Mouse (Mus musculus) left cerebral cortex, adult 18-20 months (tissue): ENCODE results near the gene Hist1h2be. TPM values are rescaled to one million over a fixed set of nuclear protein-coding genes. Genes with fewer than 3 reads are reported as not detected.

Experiments
- DNase-seq, 2 experiments: peaks; one replicate each; pipeline ENCODE4 v3.0.0; 2021 to 2022; ENCODE audit warnings: low spot score in 2 of 2, mixed read lengths in 1 of 2
- long read RNA-seq, 2 experiments: library from polyadenylated mRNA; stranded (forward); transcript quantifications; one replicate each; pipeline ENCODE4 v2.0.0; 2021
- total RNA-seq, 2 experiments: library from RNA; stranded (reverse); gene quantifications; 2 replicates each; pipeline ENCODE4 v1.2.3; 2021

Hist1h2be gene
- 1 to 10 TPM; 7.9 TPM for total RNA-seq
- long read RNA-seq, experiment 1, partial matches to known transcripts: 0 of 3 reads
- long read RNA-seq, experiment 1, other reads (novel, unspliced or antisense): 0 of 3 reads
- long read RNA-seq, experiment 2, partial matches to known transcripts: 0 of 1 reads
- long read RNA-seq, experiment 2, other reads (novel, unspliced or antisense): 1 of 1 reads

DNA sequence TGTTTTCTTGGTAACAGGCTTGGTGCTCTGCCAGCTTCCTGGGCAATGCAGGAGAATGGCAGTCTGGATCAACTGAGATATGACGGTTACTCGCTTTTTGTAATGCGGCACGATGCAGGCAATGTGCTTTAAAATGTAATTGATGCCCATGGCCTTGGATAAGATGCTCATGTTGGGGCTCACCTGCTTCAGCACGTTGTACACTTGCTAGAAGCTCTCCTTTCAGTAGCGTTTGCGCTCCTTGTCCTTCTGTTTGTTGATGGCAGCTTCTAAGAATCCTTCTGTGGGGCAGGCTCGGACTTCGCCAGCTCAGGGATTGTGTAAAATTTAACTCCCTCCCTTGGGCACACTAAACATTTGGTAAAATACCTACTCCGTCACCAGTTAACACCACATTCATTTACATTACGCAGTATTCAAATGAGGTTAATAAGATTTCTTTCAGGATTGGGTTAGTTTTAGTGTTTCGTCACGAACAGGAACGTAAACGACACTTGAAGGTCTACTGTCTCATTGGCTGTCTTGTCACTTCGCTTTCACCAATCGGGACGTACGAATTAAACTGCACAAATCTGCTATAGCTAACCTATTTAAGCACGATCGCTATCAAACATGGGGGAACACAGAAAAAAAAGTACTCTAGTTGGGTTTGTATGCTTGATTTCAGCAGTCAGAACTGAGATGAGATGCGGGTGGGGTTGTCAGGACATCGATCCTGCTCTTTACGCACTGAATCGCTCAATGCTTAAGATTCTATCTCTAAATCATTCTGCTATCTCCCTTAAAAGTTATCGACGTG lies at the start of gene Hist1h2be:
TSS of gene Hist1h2be (minus strand) at position 392 of the 799 bp plus-strand sequence.
- peak; percentile 52 to 62 for DNase-seq

- no peak for DNase-seq
These were observed 41.6 kb upstream of the Hist1h2be start for GRCm38 (mm10) chr13:23662536-23662935.

GRCm38 (mm10) chr13:23659636-23660366 lies 38.9 kb upstream of the Hist1h2be start:
- DNase-seq: no peak

- no peak for DNase-seq
These were observed 9.7 kb upstream of the Hist1h2be start for GRCm38 (mm10) chr13:23630653-23631052.

DNA sequence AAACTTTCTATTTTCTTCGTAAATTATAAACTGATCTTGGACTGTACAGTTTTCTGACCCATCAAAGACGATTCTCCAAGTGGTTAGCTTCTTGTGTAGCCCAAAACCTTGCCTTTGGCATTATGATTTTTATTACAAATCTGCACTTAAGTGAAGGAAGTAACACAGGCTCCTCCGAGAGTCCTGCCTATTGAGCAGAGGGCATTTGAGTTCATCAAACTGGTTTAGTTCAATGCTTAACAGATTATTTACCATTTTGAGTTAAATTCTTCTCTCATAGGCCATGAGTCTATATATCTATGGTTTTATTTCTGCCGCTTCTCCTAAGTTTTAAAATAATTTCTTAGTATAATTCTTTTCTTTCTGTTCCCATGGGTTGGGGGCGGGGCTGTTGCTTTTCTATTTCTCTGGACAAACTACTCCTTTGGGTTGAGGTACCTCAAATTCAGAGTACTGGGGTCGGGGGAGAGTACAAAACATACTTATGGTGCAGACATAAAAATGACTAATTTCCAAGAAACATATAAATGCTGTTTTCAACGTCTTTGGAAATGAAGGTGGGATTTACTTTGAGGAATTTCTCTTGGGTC lies 2.0 kb upstream of the Hist1h2be start:
- DNase-seq: no peak

GRCm38 (mm10) chr13:23622175-23622671 lies 1.3 kb upstream of the Hist1h2be start, which contains the start of gene Hist1h1e:
Gene Hist1h1e (minus strand): TSS chr13:23622558.
- peak; percentile 86 to 91 for DNase-seq

DNA sequence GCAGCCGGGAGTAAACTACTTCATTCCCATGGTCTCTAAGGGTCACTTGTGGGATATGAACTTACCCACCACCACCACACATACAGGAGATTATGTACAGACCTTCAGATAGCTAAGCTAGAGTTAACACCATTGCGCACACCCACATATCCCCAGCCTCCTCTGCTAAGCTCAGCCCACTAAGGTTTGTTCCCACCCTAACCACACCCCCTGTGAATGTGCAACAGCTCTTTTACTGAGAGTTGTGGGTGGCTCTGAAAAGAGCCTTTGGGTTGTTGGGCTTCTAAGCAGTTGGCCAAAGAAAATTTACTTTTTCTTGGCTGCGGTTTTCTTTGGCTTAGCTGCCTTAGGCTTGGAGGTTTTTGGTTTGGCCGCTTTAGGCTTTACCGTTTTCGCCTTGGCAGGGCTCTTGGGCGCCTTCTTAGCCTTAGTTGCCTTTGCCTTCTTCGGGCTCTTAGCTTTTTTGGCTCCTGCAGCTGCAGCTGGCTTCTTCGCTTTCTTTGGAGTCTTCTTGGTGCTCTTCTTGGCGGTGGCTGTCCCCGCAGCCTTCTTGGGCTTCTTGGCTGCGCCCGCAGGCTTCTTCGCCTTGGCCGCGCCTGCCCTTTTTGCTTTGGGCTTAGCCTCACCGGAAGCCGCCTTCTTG lies 729 bp upstream of the Hist1h2be start:
- peak; percentile 54 to 63 for DNase-seq

DNA sequence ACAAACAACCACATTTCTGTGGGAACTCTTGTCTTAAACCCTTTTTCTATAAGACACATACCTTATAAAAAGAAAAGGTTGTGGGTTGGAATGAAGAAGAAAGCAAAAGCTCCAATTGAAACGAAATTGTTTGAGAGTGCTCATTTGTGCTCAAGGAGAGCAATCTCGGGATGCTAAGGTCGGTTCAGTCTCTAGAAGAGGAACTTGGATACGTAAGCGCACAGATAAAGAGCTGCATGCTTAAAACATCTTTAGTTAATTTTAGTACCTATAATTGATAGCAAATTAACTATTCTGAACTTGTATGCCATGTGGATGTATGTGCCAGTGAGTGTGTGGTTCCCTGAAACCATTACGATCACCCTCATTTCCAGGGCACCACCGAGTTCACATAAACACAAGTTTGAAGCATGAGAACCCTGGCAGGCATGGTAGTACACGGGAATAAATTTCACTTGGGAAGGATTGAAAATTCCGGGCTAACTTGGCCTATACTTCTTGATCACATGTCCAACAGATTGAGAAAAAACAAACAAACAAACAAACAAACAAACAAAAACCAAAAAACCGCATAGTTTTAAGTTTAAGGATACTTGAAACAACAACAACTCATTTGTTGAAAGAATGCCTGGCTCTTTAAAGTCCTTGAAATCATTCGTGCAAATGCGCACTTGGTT lies 730 bp downstream of the Hist1h2be start:
- DNase-seq: no peak

GRCm38 (mm10) chr13:23611638-23612037 lies 9.3 kb downstream of the Hist1h2be start:
- DNase-seq: no peak

- no peak for DNase-seq
These were observed 10.5 kb downstream of the Hist1h2be start for GRCm38 (mm10) chr13:23610393-23610792.

DNA sequence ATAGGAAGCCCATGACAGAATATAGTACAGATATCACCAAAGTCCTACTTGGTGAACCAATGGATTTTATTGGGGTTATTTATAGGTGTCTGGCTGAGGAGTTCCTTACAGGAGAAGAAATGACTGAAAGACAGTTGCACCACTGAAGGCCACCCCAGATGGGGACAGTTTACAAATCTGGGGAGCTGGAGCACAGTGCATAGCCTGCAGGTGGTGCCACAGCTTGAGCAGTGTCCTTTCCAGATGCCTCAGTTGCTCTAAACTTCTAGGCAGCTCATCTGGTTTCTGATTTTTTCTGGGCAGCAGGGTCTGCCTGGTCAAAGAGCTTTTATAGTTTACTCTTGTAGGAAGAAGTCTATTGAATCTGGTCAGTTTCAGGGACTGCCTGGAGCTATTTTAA lies 11.1 kb downstream of the Hist1h2be start:
- no peak for DNase-seq

DNA sequence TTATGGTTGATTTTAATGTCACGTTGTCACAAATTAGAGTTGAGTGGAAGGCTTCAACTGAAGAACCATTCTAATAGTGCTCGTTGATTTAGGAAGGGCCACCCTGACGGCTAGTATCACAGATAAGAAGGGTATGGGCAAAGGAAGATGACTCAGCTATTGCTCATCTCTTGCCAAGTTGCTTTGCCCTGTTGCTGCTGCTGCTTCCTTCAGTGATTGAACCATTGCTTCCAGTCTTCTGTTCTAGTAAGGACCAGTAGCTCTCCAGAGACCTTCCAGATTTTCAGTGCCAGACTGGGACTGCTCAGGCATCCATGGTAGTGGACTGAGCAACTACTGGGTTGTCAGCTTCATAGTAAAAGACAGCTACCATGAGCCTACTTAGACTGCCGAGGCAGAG lies 11.7 kb downstream of the Hist1h2be start:
- no peak for DNase-seq

DNA sequence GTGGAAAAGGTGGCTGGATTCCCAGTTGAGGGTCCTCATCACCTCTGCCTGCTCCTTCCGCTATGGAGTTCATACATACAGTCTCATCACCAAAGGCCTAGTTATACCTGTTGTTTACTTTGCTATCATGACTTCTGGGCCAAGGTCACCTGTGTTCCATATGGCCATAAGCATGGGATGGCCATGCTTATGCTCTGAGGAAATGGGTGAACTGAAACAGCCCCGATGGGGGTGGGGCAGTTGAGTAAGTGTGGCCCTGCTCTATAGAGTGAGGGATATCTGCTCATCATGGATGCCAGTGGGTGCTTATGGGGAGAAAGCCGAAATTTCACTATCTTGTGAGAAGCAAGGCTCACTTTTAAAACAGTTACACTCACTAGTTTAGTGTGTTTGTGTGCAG lies 15.9 kb downstream of the Hist1h2be start:
- DNase-seq: no peak

- no peak for DNase-seq
These were observed 16.5 kb downstream of the Hist1h2be start for GRCm38 (mm10) chr13:23604452-23604851.

- DNase-seq: no peak
These were observed 17.7 kb downstream of the Hist1h2be start for GRCm38 (mm10) chr13:23603182-23603699.

DNA sequence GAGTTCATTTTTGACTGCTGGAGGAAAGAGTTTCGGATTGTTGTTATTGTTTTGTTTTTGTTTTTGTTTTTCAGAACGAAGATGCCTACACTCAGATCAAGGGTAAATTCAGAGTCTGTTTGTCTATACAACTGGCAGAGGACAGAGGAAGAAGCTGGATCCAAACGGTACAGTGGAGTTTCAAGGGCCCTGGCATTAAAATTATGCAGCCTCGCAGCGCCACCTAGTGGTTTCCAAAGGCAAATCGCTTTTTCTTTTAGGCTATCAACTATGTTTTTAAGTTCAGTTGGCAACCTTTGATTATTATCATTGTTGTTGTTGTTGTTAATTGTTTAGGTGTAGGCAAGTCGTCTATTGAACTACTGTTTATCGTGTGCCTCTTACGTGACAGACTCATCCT lies 23.0 kb downstream of the Hist1h2be start:
- peak; percentile 77 to 81 for DNase-seq

GRCm38 (mm10) chr13:23595622-23596372 lies 25.1 kb downstream of the Hist1h2be start:
- no peak for DNase-seq

DNA sequence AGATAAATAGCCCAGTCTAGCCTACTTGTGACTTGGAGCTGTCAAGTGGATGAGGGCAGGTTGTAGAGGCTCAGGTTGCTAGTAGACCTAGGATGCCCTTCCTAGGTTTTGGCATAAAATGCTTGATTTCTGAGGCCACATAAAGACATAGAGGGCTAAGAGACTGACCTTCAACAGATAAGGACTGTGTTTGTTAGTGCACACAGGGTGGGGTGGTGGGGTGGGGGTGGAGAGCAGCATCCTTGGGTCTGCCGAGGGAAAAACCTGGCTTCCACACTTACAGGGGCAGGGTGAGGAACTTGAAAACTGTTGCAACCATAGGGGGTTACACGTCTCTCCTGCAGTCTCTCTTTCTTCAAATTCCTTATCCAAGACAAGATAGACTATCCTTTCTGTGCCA lies 25.7 kb downstream of the Hist1h2be start:
- DNase-seq: no peak

- DNase-seq: no peak
These were observed 27.7 kb downstream of the Hist1h2be start for GRCm38 (mm10) chr13:23593051-23593770.
